Mouse (Mus musculus) liver, postnatal 0 days (tissue): Measurements from ENCODE around the gene Hs1bp3. TPM values are rescaled to one million over a fixed set of nuclear protein-coding genes. Genes with fewer than 3 reads are reported as not detected.

Experiments
- ATAC-seq: fragments of 200-750 bp; cut with Nextera tagmentation; 2 replicates; pipeline ENCODE4 v1.8.0; 2017; ENCODE audit warnings: mild to moderate bottlenecking, moderate library complexity
- DNase-seq: peaks from one replicate; pipeline ENCODE4 v3.0.0-alpha.2; 2016
- H3K27ac ChIP-seq: fragments of 300-500 bp; sonication (generic); 2 replicates; pipeline ENCODE4 v1.5.1; 2014; ENCODE audit warnings: antibody characterized with exemption, moderate library complexity, mild to moderate bottlenecking, low read depth
- H3K27me3 ChIP-seq: fragments of 300-500 bp; sonication (generic); 2 replicates; pipeline ENCODE4 v1.6.1; 2014; ENCODE audit warnings: low read length, control low read depth, mixed read lengths; ENCODE audit not compliant: insufficient read depth
- H3K36me3 ChIP-seq: fragments of 300-500 bp; sonication (generic); replicated peaks from 2 replicates; pipeline ENCODE4 v1.6.1; 2014; ENCODE audit warnings: mild to moderate bottlenecking, control low read depth, low read length, moderate library complexity, mixed read lengths; ENCODE audit not compliant: insufficient read depth
- H3K4me1 ChIP-seq: fragments of 300-500 bp; sonication (generic); 2 replicates; pipeline ENCODE4 v1.6.1; 2014; ENCODE audit warnings: antibody characterized with exemption, mild to moderate bottlenecking, control low read depth; ENCODE audit not compliant: insufficient read depth
- H3K4me2 ChIP-seq: fragments of 300-500 bp; sonication (generic); 2 replicates; pipeline ENCODE4 v1.6.1; 2014; ENCODE audit warnings: low read depth, mild to moderate bottlenecking, low read length, moderate library complexity, mixed read lengths
- H3K4me3 ChIP-seq: fragments of 300-500 bp; sonication (generic); 2 replicates; pipeline ENCODE4 v1.5.1; 2014; ENCODE audit warnings: low read depth, low read length
- H3K9ac ChIP-seq: fragments of 300-500 bp; sonication (generic); replicated peaks from 2 replicates; pipeline ENCODE4 v1.6.1; 2014; ENCODE audit warnings: mild to moderate bottlenecking, moderate library complexity
- H3K9me3 ChIP-seq: fragments of 300-500 bp; sonication (generic); 2 replicates; pipeline ENCODE4 v1.6.1; 2016; ENCODE audit warnings: mild to moderate bottlenecking, control low read depth, low read length, mixed read lengths
- CTCF ChIP-seq: sonication (generic); IDR thresholded peaks from 2 replicates; pipeline ENCODE4 v1.5.1; 2016; ENCODE audit warnings: antibody characterized with exemption, low read depth
- EP300 ChIP-seq: IDR thresholded peaks from 2 replicates; pipeline ENCODE4 v1.6.1; 2016; ENCODE audit warnings: antibody characterized with exemption, low read depth, mild to moderate bottlenecking
- WGBS: fragments of 180-500 bp; shearing (Covaris S2); extraction: QIAGEN DNeasy Blood & Tissue Kit; methylation state at CpG from one replicate; pipeline ENCODE4 v1.1.7; 2014; ENCODE audit not compliant: insufficient replicate concordance; 5-methylcytosine and 5-hydroxymethylcytosine counted together
- polyA plus RNA-seq: library from polyadenylated mRNA; unstranded; fragments of >200 nt; fragmentation: Nextera tagmentation; extraction: Ambion mirVana; gene quantifications from 2 replicates; pipeline ENCODE4 v1.2.1, GENCODE M21; 2015

Hs1bp3 gene
- polyA plus RNA-seq, 1 experiment from 2014 or later: 3.7 TPM

DNA sequence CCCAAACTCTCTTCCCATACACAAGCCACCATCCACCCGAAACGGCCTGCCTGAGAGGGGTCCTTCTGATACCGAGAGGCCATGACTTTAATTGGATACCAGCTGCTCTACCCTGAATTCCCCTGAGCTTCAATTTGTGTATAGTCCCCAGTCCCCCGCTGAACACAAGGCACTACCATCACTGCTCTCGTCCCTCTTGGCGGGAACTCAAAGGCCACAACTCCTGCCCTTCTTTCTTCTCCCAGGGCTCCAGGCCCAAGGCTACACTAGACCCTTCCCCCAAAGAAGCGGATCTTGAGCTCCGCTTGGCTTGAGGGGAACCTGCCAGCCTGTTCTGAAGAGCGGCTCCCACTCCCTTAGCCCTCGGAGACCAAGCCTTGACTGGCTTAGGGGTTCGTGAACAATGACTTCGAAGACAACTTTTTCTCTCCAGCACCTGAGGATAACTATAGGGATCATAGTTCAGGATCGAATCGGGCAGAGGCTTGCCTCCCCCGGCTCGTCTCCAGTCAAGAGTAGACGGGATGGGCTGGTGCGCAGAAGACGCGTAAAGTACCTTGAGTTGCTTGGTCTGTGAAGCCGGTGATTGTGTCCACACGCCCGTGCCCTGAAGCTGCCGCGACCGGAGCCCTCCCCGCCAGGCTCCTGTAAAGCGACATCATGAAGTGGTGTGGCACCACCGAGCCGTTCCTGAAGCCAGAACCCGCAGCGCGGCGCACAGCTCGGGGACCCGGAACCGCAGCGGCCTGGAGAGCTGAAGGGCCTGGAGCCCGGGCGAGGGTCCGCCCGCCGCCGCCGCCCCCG, 12.0 kb upstream of the Hs1bp3 start:
- ATAC-seq (no peak), DNase-seq (no peak)
- Histone ChIP-seq H3K9me3 (no peaks in the 10 kb centered on the region), H3K4me3 (peak overlapping the region; percentile 38), H3K4me2 (peak overlapping the region; percentile 64), H3K27ac (no peak overlapping the region), H3K4me1 (peaks cover 9% of the 10 kb centered on the region), H3K36me3 (no peaks in the 10 kb centered on the region), H3K9ac (no peak overlapping the region), H3K27me3 (peaks cover 91% of the 10 kb centered on the region)
- TF ChIP-seq EP300: no peak
- TF ChIP-seq CTCF: no peak
- WGBS: 9% methylated on average over 41 of the region's 46 CpGs

DNA sequence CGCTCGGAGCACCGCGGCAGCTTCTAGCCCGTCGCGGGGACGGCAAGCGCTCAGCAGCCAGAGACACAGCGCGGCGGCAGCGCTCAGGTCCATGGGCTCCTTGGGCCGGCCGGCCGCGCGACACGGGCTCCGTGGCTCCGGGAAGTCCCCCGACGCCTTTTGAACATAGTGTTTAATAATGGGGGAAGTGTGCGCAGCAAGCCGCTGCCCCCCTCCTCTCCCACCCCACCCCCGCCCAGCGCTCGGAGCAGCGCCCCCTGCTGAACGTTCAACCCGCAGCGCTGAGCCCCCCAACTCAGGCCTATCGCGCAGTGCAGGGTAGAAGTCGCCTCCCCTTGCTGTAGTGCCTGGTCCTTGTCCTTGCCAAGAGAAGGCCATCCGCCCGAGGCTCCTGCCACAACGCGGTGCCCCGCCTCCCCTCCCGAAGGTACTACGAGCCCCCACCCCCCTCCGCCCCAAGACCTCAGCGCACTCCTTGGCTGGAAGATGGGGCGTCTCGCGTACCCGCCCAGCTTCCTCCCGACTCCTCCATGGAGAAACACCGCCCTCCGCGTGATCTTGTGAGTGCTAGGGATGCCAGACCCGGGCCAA, 11.3 kb upstream of the Hs1bp3 start, which contains the start of gene Gdf7:
Gene Gdf7, minus strand, starts transcription at position 114 of the 591 bp plus-strand sequence.
- H3K27me3 ChIP-seq: peaks cover 89% of the 10 kb centered on the region
- ATAC-seq: no peak
- H3K27ac ChIP-seq: no peak within 1 kb of the TSS
- TF ChIP-seq EP300 (no peak), CTCF (peak; percentile 16; the same call in 1 of the 2 replicates)
- H3K4me2 ChIP-seq: peak within 1 kb of the TSS; percentile 64
- no peak for DNase-seq
- no peaks in the 10 kb centered on the region for H3K36me3 ChIP-seq
- H3K9ac ChIP-seq: no peak within 1 kb of the TSS
- H3K4me3 ChIP-seq: peak within 1 kb of the TSS; percentile 38
- H3K9me3 ChIP-seq: no peaks in the 10 kb centered on the region
- peaks cover 9% of the 10 kb centered on the region for H3K4me1 ChIP-seq
- 2% methylated on average over 42 of the region's 53 CpGs for WGBS

DNA sequence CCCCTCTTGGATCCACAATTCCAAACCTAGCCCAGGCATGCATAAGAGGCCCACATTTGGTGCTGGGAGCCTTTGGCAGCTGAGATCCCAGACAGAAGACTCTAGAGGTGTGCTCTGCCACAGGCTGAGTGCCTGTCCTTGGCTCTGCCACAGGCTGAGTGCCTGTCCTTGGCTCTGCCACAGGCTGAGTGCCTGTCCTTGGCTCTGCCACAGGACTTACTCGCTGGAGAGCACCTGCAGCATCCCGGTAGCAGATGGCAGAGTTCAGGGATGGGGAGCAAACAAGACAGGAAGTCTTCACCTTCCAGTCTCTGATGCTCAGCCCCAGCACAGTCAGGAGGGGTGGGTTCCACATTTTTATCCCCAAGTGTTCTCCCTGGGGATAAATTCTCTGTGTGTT, 8.0 kb upstream of the Hs1bp3 start:
- Histone ChIP-seq H3K4me2 (no peak overlapping the region), H3K9ac (no peak overlapping the region), H3K27me3 (peaks cover 58% of the 10 kb centered on the region), H3K27ac (no peak overlapping the region), H3K9me3 (no peaks in the 10 kb centered on the region), H3K4me3 (no peak overlapping the region), H3K4me1 (peaks cover 6% of the 10 kb centered on the region), H3K36me3 (no peaks in the 10 kb centered on the region)
- ATAC-seq: no peak
- no peak for DNase-seq
- TF ChIP-seq EP300: no peak
- no peak for TF ChIP-seq CTCF
- WGBS: 28% methylated on average over 2 of the region's 2 CpGs

DNA sequence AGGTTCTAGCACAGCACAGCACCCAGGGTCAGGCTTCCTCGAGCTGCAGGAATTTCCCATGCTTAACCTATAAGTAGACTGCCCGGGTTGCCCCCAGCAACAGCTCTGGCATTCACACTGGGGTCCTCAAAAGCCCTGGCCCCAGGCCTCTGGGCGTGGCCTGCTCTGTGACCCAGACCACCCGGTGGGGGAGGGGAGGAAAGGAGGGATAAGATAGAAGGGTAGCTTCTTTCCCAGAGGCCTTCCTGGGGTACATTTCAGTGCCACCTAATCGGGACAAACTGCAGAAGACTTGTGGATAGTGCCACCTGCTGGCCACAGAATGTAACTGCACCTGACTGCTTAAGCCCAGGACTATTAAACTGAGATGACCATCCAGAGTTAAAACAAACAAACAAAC, 6.8 kb upstream of the Hs1bp3 start:
- ATAC-seq (peak; percentile 60), DNase-seq (peak; percentile 70)
- Histone ChIP-seq H3K27ac (no peak overlapping the region), H3K4me1 (peaks cover 4% of the 10 kb centered on the region), H3K27me3 (peaks cover 52% of the 10 kb centered on the region), H3K36me3 (no peaks in the 10 kb centered on the region), H3K4me3 (no peak overlapping the region), H3K9me3 (no peaks in the 10 kb centered on the region), H3K9ac (no peak overlapping the region), H3K4me2 (no peak overlapping the region)
- WGBS: 10% methylated on average over 5 of the region's 5 CpGs
- TF ChIP-seq EP300: no peak
- TF ChIP-seq CTCF: peak; percentile 95

DNA sequence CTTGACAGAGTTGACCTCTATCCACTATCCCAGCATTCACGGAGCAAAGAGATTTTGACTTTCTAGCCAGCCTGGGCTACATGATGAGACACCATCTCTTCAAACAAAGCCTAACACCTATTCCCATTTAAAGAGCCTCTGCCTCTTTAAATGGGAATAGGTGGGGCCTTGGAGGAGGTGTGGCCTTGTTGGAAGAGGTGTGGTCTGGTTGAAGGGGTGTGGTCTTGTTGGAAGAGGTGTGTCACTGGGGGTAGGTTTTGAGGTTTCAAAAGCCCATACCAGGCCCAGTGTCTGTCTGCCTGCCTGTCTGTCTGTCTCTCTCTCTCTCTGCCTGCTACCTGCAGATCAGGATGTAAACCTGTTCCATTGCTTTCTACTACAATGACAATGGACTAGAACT, 6.3 kb upstream of the Hs1bp3 start:
- H3K9ac ChIP-seq: no peak overlapping the region
- peak; percentile 69 for ATAC-seq
- H3K4me2 ChIP-seq: no peak overlapping the region
- no peaks in the 10 kb centered on the region; the same call in 1 of the 2 replicates for H3K4me1 ChIP-seq
- no peak overlapping the region for H3K27ac ChIP-seq
- no peaks in the 10 kb centered on the region for H3K36me3 ChIP-seq
- TF ChIP-seq EP300: no peak
- TF ChIP-seq CTCF: no peak
- DNase-seq: no peak
- H3K27me3 ChIP-seq: peaks cover 49% of the 10 kb centered on the region
- no peaks in the 10 kb centered on the region for H3K9me3 ChIP-seq
- H3K4me3 ChIP-seq: no peak overlapping the region
- WGBS: 44% methylated on average over 1 of the region's 1 CpGs

DNA sequence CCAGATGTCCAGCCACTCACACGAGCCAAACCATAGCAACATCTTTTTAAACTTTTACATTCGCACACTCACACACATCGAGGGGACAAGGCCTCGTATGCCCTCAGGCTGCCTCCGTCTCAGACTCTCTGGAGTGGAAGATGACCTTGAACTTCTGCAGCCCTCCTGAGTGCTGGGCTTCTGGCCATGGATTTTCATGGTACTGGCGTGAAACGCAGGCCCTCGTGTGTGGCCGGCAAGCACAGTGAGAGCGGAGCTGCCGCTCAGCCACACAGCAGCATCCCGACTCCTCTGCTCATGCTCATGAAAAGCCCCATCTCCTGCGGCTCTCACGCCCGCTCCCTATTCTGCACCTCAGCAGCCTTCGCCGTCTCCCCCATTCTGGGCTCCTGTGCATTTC, 2.2 kb upstream of the Hs1bp3 start:
- no peak for TF ChIP-seq CTCF
- TF ChIP-seq EP300: no peak
- DNase-seq: no peak
- Histone ChIP-seq H3K9me3 (no peaks in the 10 kb centered on the region), H3K4me1 (0 out of 2 replicates have a peak, but pooled peaks cover 2% of the 10 kb centered on the region), H3K4me2 (no peak overlapping the region), H3K27me3 (peaks cover 15% of the 10 kb centered on the region), H3K27ac (no peak overlapping the region), H3K4me3 (no peak overlapping the region), H3K36me3 (no peaks in the 10 kb centered on the region), H3K9ac (no peak overlapping the region)
- WGBS: 65% methylated on average over 17 of the region's 17 CpGs
- no peak for ATAC-seq
